Mouse (Mus musculus): ENCODE measurements around the gene 4932438H23Rik.

Gene 4932438H23Rik

DNA sequence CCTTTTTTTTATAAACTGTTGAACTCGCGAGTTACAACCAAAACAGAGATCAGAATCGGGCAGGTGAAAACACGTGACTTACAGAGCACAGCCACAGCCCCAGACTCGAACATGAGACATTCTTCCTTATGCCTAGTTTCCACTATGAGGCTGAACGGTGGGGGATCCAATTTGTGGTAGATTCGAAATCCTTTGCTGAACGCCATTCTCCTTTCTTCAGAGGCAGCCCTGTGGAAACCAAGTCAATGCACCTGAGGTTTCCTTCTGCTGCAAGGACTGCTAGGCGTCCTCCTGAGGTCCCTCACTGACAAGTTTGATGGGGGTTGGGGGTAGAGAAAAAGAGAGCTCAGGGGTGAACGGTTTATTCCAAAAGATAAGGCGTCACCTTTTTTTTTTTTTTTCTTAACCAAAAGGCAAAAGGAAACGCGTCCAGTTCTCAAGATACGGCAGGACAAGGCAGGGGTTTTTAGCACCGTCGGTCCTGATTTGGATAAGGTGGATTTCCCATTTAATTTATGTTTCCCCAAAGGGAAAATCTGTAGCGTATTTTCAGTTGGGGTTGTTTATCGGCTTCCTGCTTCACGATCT, 84.9 kb downstream of the 4932438H23Rik start:
- DNase-seq (ENCODE audit: low spot score in 2 of 2): no peak

DNA sequence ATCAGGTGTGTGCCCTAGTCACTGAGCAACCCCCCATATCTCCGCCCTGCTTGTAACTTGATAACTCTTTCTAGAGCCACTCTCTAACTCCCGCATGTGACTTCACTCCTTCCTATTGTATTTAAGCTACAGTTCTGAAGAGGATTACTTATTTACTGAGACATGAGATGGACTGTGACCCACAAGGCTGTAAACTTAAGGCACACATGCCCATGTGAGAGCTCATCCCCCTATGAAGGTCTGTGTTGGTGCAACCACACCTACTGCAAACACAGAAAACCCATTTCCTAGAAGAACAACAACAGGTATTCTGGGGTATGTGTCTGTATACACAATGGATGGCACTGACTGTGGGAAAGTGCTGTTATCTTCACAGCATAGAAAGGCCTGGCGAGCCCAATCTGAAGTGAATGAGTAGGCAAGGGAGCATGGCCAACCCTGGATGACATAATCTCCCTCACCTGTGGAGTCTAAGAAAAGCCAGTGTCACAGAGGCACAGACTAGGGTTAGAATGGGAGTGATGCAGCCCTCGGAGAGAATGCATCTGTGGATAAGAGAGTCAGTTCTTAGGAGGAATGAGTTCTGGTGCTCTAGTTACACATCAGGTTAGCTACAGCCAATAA, 89.9 kb downstream of the 4932438H23Rik start:
- DNase-seq (ENCODE audit: low spot score in 2 of 2): no peak

Measured in spleen, postnatal 14 days (tissue).